Comparison of ENCODE assay signal across 8 mouse cellular contexts in genomic region chr7:98778929-98779328, GRCm38 (mm10). TPM values are rescaled to one million over a fixed set of nuclear protein-coding genes. Genes with fewer than 3 reads are reported as not detected.
DNase-seq lines count a peak whose midpoint lies in the region; ATAC-seq and TF ChIP-seq lines count a peak whose summit lies in the region.

No protein-coding gene starts in this region.

- no peak overlapping the region for H3K4me2 ChIP-seq in kidney, embryonic 15.5 days

- H3K27me3 ChIP-seq in kidney, embryonic 15.5 days, result peaks cover 18% of the 10 kb centered on the region; the same call in 1 of the 2 replicates
- peaks cover 3% of the 10 kb centered on the region; the same call in 1 of the 2 replicates for H3K27me3 ChIP-seq in liver, adult 2 months (ENCODE audit: control insufficient read depth, insufficient read depth, low read length)

- H3K27ac ChIP-seq in kidney, embryonic 15.5 days, result 0 out of 2 replicates have a peak overlapping the region, but pooled peaks have one; percentile 54
- no peak overlapping the region for H3K27ac ChIP-seq in liver, adult 2 months (replicated peaks; ENCODE audit: insufficient read depth, low read depth, low read length)

- no peak overlapping the region for H3K9ac ChIP-seq in kidney, embryonic 15.5 days
- H3K9ac ChIP-seq in liver, adult 2 months (ENCODE audit: low read depth, low read length), result no peak overlapping the region

- H3K9me3 ChIP-seq in kidney, embryonic 15.5 days (replicated peaks), result no peaks in the 10 kb centered on the region

- peak; percentile 95 for TF ChIP-seq CTCF in liver, adult 2 months (IDR thresholded peaks at IDR 0.05; ENCODE audit: low read depth, low read length)

- H3K79me2 ChIP-seq in liver, adult 2 months (ENCODE audit: control insufficient read depth, insufficient read depth, low read length), result no peaks in the 10 kb centered on the region

- H3K4me1 ChIP-seq in kidney, embryonic 15.5 days, result peaks cover 44% of the 10 kb centered on the region
- no peaks in the 10 kb centered on the region for H3K4me1 ChIP-seq in liver, adult 2 months (ENCODE audit: control insufficient read depth, insufficient read depth, low read length)

- TF ChIP-seq POLR2A in liver, adult 2 months (IDR thresholded peaks at IDR 0.05; ENCODE audit: extremely low read depth, insufficient read depth, low read length), result no peak

- 13% methylated on average over 5 of the region's 5 CpGs for WGBS in kidney, embryonic 15.5 days
- 21% methylated on average over 5 of the region's 5 CpGs for WGBS in liver, adult 2 months

- H3K4me3 ChIP-seq in kidney, embryonic 15.5 days (replicated peaks), result no peak overlapping the region
- H3K4me3 ChIP-seq in liver, adult 2 months (ENCODE audit: insufficient read depth, low read depth, low read length), result no peak overlapping the region

- H3K36me3 ChIP-seq in kidney, embryonic 15.5 days, result no peaks in the 10 kb centered on the region
- no peaks in the 10 kb centered on the region for H3K36me3 ChIP-seq in liver, adult 2 months (ENCODE audit: control insufficient read depth, insufficient read depth, low read length)

- DNase-seq in A20 (ENCODE audit: low read depth, low spot score), result peak; percentile 64
- peak; percentile 79 for DNase-seq in ZHBTc4 (ENCODE audit: low read depth, low spot score)
- DNase-seq in embryo, embryonic 10 days (ENCODE audit: low spot score), result peak; percentile 82
- peak; percentile 60 for DNase-seq in heart, adult 8-10 months (ENCODE audit: low spot score)
- DNase-seq in liver, adult 2 months (ENCODE audit: extremely low read depth, low read depth, low spot score), result peak; percentile 15
- DNase-seq in ovary, postnatal 36 days (ENCODE audit: low spot score), result peak; percentile 72
- peak; percentile 73 for DNase-seq in thymus, postnatal 25 days

- 0 out of 2 replicates have a peak, but pooled peaks have one; percentile 41 for ATAC-seq in kidney, embryonic 15.5 days (replicated peaks; ENCODE audit: low FRiP score)

RNA-seq across cellular contexts. Expression of gene Wnt11, which starts 56.0 kb away (rescaled TPM):
- total RNA-seq in heart, adult 8-10 months (2022), result 1 to 10 TPM; 4.2 to 7.8 (median 6.4) TPM
- polyA plus RNA-seq in kidney, embryonic 15.5 days (2015; fragmentation: Nextera tagmentation; extraction: Ambion mirVana), result 35.5 and 36.9 TPM in 2 replicates
- total RNA-seq in liver, adult 2 months (2014; rRNA removed), result 0.55 TPM in 1 of 2 replicates, not detected in the other
- polyA plus RNA-seq in liver, adult 2 months (2012; rRNA removed), result 0.21 and 0.52 TPM in 2 replicates

Comparison
In these comparisons a context has a peak if more than half of its experiments do, and no peak if none do; other contexts are left out.
1. DNase-seq: peak in every context shown above with its lines; median percentile 82 in embryo, embryonic 10 days; 79 in ZHBTc4; 73 in thymus, postnatal 25 days; 72 in ovary, postnatal 36 days; 64 in A20; 60 in heart, adult 8-10 months; 15 in liver, adult 2 months.